Mouse (Mus musculus) Patski (cell line): ENCODE measurements at regions not wholly inside any gene's neighbourhood (a gene's known extent, or its start where the extent isn't known, plus 50 kb on each side); places are given as distances from the start of the nearest gene placed in this dataset.

ENCODE experiments used
- ATAC-seq: fragments of 100-300 bp; one replicate; pipeline ENCODE4 v1.8.0; 2021
- CTCF ChIA-PET: fragments of 350-600 bp; sonication (Branson Sonifier 250); formaldehyde crosslinking; loops from one replicate; lab custom pipeline; 2022; ENCODE audit warnings: inconsistent platforms; lab: Charles Lee
- POLR2A ChIA-PET: fragments of 350-600 bp; sonication (Branson Sonifier 250); formaldehyde crosslinking; loops from one replicate; lab custom pipeline; 2022; ENCODE audit warnings: antibody characterized with exemption, inconsistent platforms; lab: Charles Lee
- DNase-seq: peaks from one replicate; pipeline ENCODE4 v3.0.0-alpha.2; 2011; ENCODE audit warnings: low read depth, low spot score
- H3K27me3 ChIP-seq: fragments of 371-371 bp; one replicate; pipeline ENCODE4 v1.5.1; 2021
- CTCF ChIP-seq: fragments of 100-300 bp; IDR thresholded peaks from one replicate; pipeline ENCODE4 v1.5.1; 2021
- in situ Hi-C: fragments of 300-500 bp; cut with MboI; formaldehyde crosslinking; loops from 3 replicates; pipeline ENCODE4 v1.11.1; 2018; ENCODE audit warnings: low pct_unique_long_range_greater_than_20kb, mixed read lengths

- DNase-seq (no peak), ATAC-seq (no peak)
- POLR2A ChIA-PET = no interaction called here
- TF ChIP-seq CTCF = no peak
- in situ Hi-C loops = no loop called here
- H3K27me3 ChIP-seq = no peaks in the 10 kb centered on the region
- CTCF ChIA-PET = no interaction called here
Observed at GRCm38 (mm10) chr11:18122616-18123015, 168.9 kb upstream of the Etaa1 start.

GRCm38 (mm10) chr11:18115693-18116450 lies 162.2 kb upstream of the Etaa1 start:
- CTCF ChIA-PET = interaction anchor here (1.5 kb wide), 1 partner anchor 13 kb away, joined by 4 read pairs; no protein-coding TSS in a partner anchor
- no peak for ATAC-seq
- POLR2A ChIA-PET = no interaction called here
- no peak for TF ChIP-seq CTCF
- in situ Hi-C loops = no loop called here
- H3K27me3 ChIP-seq = no peaks in the 10 kb centered on the region
- no peak for DNase-seq

- ChIA-PET CTCF (interaction anchor here (1.1 kb wide), 1 partner anchor 12 kb away, joined by 4 read pairs; no protein-coding TSS in a partner anchor), POLR2A (no interaction called here)
- in situ Hi-C loops = no loop called here
- no peaks in the 10 kb centered on the region for H3K27me3 ChIP-seq
- no peak for DNase-seq
- ATAC-seq = no peak
- TF ChIP-seq CTCF = no peak
Observed at GRCm38 (mm10) chr11:18102841-18103240, 149.2 kb upstream of the Etaa1 start.

- in situ Hi-C loops = no loop called here
- no peak for DNase-seq
- H3K27me3 ChIP-seq = no peaks in the 10 kb centered on the region
- ChIA-PET CTCF (no interaction called here), POLR2A (interaction anchor here (0.6 kb wide), 1 partner anchor 1879 kb away, joined by 4 read pairs; no protein-coding TSS in a partner anchor)
- no peak for ATAC-seq
- TF ChIP-seq CTCF = no peak
Observed at GRCm38 (mm10) chr11:18075840-18076435, 122.3 kb upstream of the Etaa1 start.

- in situ Hi-C loops = no loop called here
- ChIA-PET CTCF (no interaction called here), POLR2A (no interaction called here)
- no peaks in the 10 kb centered on the region for H3K27me3 ChIP-seq
- DNase-seq = no peak
- no peak for TF ChIP-seq CTCF
- no peak for ATAC-seq
Observed at GRCm38 (mm10) chr11:18070586-18071306, 117.1 kb upstream of the Etaa1 start.

- POLR2A ChIA-PET = no interaction called here
- ATAC-seq (no peak), DNase-seq (no peak)
- in situ Hi-C loops = no loop called here
- H3K27me3 ChIP-seq = peaks cover 6% of the 10 kb centered on the region
- TF ChIP-seq CTCF = no peak
- CTCF ChIA-PET = no interaction called here
Observed at GRCm38 (mm10) chr11:18070032-18070374, 116.3 kb upstream of the Etaa1 start.

GRCm38 (mm10) chr11:18069348-18070031 lies 115.8 kb upstream of the Etaa1 start:
- TF ChIP-seq CTCF = no peak
- H3K27me3 ChIP-seq = peaks cover 11% of the 10 kb centered on the region
- ATAC-seq (no peak), DNase-seq (no peak)
- in situ Hi-C loops = no loop called here
- ChIA-PET POLR2A (no interaction called here), CTCF (no interaction called here)

- CTCF ChIA-PET = no interaction called here
Observed at GRCm38 (mm10) chr11:18068085-18068484, 114.4 kb upstream of the Etaa1 start.

GRCm38 (mm10) chr11:18067676-18068075 lies 114.0 kb upstream of the Etaa1 start:
- no peak for TF ChIP-seq CTCF
- no peak for ATAC-seq
- CTCF ChIA-PET = no interaction called here
- H3K27me3 ChIP-seq = peaks cover 12% of the 10 kb centered on the region
- POLR2A ChIA-PET = no interaction called here
- DNase-seq = no peak
- in situ Hi-C loops = no loop called here

More at GRCm38 (mm10) chr11:18068085-18068484, 114.4 kb upstream of the Etaa1 start:
- ATAC-seq (no peak), DNase-seq (no peak)
- H3K27me3 ChIP-seq = peaks cover 12% of the 10 kb centered on the region
- in situ Hi-C loops = no loop called here
- TF ChIP-seq CTCF = no peak
- POLR2A ChIA-PET = no interaction called here

- peaks cover 4% of the 10 kb centered on the region for H3K27me3 ChIP-seq
- ATAC-seq = no peak
- DNase-seq = no peak
- no peak for TF ChIP-seq CTCF
- POLR2A ChIA-PET = no interaction called here
- CTCF ChIA-PET = no interaction called here
- in situ Hi-C loops = no loop called here
Observed at GRCm38 (mm10) chr11:18041589-18041988, 87.9 kb upstream of the Etaa1 start.

- POLR2A ChIA-PET = no interaction called here
- TF ChIP-seq CTCF = no peak
Observed at GRCm38 (mm10) chr11:18031049-18031448, 77.4 kb upstream of the Etaa1 start.

More at GRCm38 (mm10) chr11:18031049-18031448, 77.4 kb upstream of the Etaa1 start:
- ATAC-seq (no peak), DNase-seq (no peak)
- peaks cover 13% of the 10 kb centered on the region for H3K27me3 ChIP-seq
- in situ Hi-C loops = no loop called here
- CTCF ChIA-PET = no interaction called here
